Mouse (Mus musculus) thymus, postnatal 0 days (tissue): Measurements from ENCODE around the gene Arl10. TPM values are rescaled to one million over a fixed set of nuclear protein-coding genes. Genes with fewer than 3 reads are reported as not detected.

Experiments used
- DNase-seq: peaks from one replicate; pipeline ENCODE4 v3.0.0-alpha.2; 2015; ENCODE audit warnings: low spot score
- polyA plus RNA-seq: library from polyadenylated mRNA; unstranded; fragments of >200 nt; fragmentation: Nextera tagmentation; extraction: Ambion mirVana; gene quantifications from 2 replicates; pipeline ENCODE4 v1.2.1, GENCODE M21; 2015

Gene Arl10
- polyA plus RNA-seq, 1 experiment from 2014 or later, result 8.3 TPM

- no peak for DNase-seq
Observed at GRCm38 (mm10) chr13:54582126-54582525, 7.3 kb downstream of the Arl10 start.

GRCm38 (mm10) chr13:54582860-54583259, 8.0 kb downstream of the Arl10 start:
- DNase-seq, result no peak

GRCm38 (mm10) chr13:54585831-54586230, 11.0 kb downstream of the Arl10 start:
- no peak for DNase-seq

GRCm38 (mm10) chr13:54589414-54589995, 14.7 kb downstream of the Arl10 start:
- no peak for DNase-seq

- peak; percentile 97 for DNase-seq
Observed at GRCm38 (mm10) chr13:54589996-54590951, 15.5 kb downstream of the Arl10 start, which contains the start of the genes Nop16 and Higd2a. Nop16 (minus strand) TSS chr13:54590090. Higd2a (plus strand) TSS chr13:54590207.

GRCm38 (mm10) chr13:54591776-54592356, 17.1 kb downstream of the Arl10 start:
- no peak for DNase-seq

- DNase-seq, result no peak
Observed at GRCm38 (mm10) chr13:54593617-54594016, 18.8 kb downstream of the Arl10 start.

GRCm38 (mm10) chr13:54596107-54596690, 21.4 kb downstream of the Arl10 start:
- no peak for DNase-seq

GRCm38 (mm10) chr13:54596870-54597269, 22.1 kb downstream of the Arl10 start:
- no peak for DNase-seq

GRCm38 (mm10) chr13:54598622-54599143, 23.9 kb downstream of the Arl10 start:
- DNase-seq, result no peak

GRCm38 (mm10) chr13:54602639-54603111, 27.9 kb downstream of the Arl10 start:
- DNase-seq, result no peak

- peak; percentile 26 for DNase-seq
Observed at GRCm38 (mm10) chr13:54603501-54603900, 28.7 kb downstream of the Arl10 start.

GRCm38 (mm10) chr13:54604221-54604620, 29.4 kb downstream of the Arl10 start:
- no peak for DNase-seq

- no peak for DNase-seq
Observed at GRCm38 (mm10) chr13:54605426-54605825, 30.6 kb downstream of the Arl10 start.

- no peak for DNase-seq
Observed at GRCm38 (mm10) chr13:54607204-54607603, 32.4 kb downstream of the Arl10 start.

GRCm38 (mm10) chr13:54608002-54608401, 33.2 kb downstream of the Arl10 start:
- no peak for DNase-seq

- no peak for DNase-seq
Observed at GRCm38 (mm10) chr13:54608666-54609065, 33.9 kb downstream of the Arl10 start.

GRCm38 (mm10) chr13:54609301-54609700, 34.5 kb downstream of the Arl10 start:
- DNase-seq, result no peak

- DNase-seq, result no peak
Observed at GRCm38 (mm10) chr13:54610613-54610971, 35.8 kb downstream of the Arl10 start.

GRCm38 (mm10) chr13:54610972-54611754, 36.3 kb downstream of the Arl10 start, which contains the start of gene Cltb:
Cltb (minus strand) TSS chr13:54611344.
- peak; percentile 76 for DNase-seq
